Mouse (Mus musculus) thymus, adult 18-20 months (tissue): ENCODE data around the gene Eya2.
"Not testable (repeated sequence)": the region's sequence is repeated elsewhere in the genome, so short reads cannot be mapped to it uniquely, and the experiment has no call there.

ENCODE experiments used
- DNase-seq, 2 experiments: peaks; one replicate each; pipeline ENCODE4 v3.0.0; 2022; ENCODE audit warnings: mixed read lengths in 2 of 2

Eya2 gene

GRCm38 (mm10) chr2:165786467-165786866 is 191.6 kb downstream of the Eya2 start:
- no peak for DNase-seq

DNA sequence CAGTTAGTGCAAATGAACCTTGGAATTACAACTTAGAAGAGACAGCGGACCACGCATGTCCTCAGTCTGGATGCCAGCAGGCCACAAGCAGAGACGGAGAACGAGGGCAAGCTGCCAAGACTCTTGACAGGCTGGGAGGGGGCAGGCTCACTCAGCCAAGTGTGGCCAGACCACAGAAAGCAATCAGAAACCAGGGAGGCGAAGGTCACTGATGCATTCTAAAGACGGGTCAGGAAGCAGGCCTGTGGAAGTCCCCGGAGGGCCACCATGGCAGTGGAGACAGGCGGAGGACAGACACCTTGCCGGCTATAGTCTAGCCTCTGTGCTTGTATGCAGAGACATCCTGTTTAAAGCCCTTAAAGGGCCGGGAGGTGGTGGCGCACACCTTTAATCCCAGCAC is 193.2 kb downstream of the Eya2 start:
- no peak for DNase-seq

DNA sequence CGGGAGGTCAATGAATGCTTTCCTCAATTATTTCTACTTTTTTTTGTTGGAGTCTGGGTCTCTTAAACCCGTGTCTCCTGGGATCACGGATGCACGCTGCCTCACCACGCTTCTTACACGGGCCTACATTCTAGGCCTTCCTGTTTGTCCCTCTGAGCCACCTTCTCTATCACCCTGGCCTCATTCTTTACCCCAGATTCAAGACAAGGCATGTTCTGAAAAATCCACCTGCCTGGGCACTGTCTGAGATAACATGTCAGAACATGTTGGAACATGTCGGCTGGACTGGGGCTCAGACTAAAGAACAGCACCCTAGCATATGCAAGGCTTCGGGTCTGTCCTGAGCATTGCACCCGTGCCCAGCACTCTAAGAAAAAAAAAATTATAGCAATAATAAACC is 194.0 kb downstream of the Eya2 start:
- DNase-seq: no peak

GRCm38 (mm10) chr2:165789667-165790066 is 194.8 kb downstream of the Eya2 start:
- no peak for DNase-seq

DNA sequence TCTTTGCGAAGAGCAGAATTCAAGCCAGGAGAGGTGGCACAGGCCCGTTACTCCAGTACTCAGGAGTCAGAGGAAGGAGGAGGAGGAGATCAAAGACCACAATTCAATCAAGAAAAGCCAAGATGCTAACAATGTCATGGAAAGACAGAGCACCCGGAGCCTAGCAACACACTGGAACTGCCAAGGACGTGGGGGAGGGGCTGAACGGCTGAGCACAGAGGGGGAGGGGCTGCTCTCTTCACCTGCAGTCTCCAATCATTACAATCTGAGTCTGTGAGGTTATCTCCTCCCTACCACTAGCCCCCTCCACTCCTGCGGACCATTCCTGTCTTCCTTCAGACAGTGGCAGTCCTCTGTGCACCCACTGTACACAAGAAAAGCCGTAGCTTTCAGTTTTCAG is 196.2 kb downstream of the Eya2 start:
- no peak for DNase-seq

DNA sequence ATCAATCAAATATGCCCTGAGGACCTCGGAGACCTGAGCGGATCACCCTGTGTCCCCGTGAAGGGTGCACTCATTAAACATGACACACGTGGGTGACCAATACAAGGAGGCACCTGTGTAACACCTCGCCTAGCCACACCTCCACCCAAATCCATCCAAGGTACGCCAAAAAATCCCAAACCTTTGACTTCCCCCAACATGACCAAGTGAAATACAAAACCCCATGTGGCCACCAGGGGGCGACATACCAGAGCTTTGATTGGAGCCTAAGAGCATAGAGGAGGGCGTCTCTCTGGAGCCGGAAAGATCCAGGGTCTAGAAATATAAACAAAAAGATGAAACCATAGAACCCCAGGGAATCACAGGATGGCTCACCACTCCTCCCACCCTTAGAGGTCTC is 196.8 kb downstream of the Eya2 start:
- DNase-seq: peak in 1 of 2 experiments; percentile 36

- peak; percentile 44 to 57 for DNase-seq
Measured at GRCm38 (mm10) chr2:165792431-165793282, 197.8 kb downstream of the Eya2 start.

DNA sequence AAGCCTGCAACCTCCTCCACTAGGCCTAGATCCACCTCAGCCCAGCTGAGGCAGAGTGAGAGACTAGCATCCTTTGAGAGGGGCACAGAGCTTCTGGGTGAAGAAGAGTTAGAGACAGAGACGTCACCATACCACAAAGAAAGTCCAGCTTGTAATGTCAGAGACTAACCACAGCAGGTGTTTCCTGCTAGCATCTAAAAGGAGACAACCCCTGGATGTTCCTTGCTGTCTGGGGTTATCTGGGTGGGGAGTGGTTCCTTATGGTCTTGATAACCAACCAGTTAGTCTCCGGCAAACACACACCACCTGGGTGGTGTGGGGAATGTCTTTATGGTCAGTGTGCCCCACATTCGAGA is 198.4 kb downstream of the Eya2 start:
- peak in 1 of 2 experiments; percentile 40 for DNase-seq

DNA sequence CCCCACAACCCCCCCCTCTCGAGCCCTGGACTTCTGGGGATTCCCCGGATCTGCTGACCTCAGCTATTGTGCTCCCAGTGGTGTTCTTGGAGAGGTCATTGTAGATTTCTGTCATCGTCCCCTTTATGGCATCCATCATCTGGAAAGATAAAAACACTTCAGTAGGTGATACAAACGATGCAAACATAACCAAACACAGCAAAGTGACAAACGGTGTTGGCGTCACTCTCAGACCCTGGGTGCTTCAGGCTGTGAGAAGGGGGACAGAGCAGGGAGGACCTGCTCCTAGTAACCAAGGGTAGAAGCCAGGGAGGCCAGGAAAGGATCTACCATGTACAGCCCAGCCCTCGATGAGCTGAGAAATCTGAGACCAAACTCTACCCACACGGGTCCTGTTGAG is 203.0 kb downstream of the Eya2 start:
- DNase-seq: no peak

GRCm38 (mm10) chr2:165800174-165800573 is 205.3 kb downstream of the Eya2 start:
- DNase-seq: not testable (repeated sequence)

DNA sequence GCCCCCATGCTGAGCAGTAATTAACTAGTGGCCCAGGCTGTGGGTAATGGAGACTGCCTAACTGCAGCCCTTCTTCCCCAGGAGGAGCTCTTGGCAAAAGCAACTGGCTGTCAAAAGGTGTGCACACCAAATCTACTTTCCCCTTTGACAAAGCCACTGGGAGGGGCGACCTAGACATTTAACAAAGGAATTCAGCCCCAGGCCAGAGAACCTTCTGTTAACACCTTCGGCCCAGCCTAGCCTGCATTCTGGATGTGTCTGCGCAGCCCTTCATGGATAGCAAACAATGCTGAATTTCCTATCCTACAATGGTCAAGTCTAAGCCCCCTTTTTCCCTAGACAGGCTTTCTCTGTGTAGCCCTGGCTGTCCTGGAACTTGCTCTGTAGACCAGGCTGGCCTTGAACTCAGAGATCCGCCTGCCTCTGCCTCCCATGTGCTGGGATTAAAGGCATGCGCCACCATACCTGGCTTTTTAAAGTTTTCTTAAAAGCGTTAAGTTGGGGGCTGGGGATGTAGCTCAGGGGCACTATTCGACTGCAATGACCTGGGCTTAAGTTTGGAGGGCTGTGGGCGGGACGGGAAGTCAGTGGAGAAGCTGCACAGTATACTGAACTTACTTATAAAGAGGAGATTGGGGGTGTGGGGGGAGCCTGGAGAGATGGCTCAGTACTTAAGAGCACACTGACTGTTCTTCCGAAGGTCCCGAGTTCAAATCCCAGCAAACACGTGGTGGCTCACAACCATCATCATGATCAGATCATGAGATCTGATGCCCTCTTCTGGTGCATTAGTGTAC is 213.5 kb downstream of the Eya2 start:
- no peak for DNase-seq

DNA sequence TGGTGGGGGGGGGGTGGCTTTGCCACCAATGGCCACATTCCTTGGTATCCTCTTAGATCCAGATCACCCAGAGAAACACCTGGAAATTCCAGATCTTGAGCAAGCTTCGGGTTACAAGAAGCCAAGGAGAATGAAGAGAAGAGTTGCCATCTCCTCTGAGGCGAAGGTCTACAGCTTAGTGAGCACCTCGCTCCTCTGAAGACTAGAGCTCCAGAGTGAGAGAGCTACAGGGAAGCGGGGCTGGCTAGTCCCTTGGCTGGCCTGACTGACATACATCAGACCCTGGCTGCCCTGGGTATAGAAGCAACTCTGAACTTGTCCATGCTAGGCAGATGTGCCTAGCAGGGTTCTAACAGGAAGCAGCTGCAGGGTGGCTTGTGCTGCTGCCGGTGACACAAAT is 214.3 kb downstream of the Eya2 start:
- DNase-seq: no peak

GRCm38 (mm10) chr2:165809901-165810477 is 215.2 kb downstream of the Eya2 start:
- DNase-seq: no peak

DNA sequence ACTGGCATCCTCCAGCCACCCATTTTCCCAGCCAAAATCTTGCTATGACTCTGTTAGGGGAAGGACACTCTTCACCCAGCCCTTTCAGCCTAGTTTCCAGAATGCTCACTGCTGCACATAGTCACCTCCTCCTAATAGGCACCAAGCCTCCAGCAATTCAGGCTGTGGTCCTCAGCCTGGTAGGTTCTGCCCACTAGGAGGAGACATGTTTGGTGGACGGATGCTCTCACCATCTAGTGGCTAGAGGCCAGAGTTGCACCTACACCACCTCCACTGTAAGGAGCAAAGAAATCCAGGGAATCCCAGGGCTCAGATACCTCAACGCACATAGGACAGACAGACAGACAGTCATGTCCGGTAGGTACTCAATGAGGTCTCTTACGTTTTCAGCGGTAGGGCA is 216.7 kb downstream of the Eya2 start:
- DNase-seq: peak in 1 of 2 experiments; percentile 25

- no peak for DNase-seq
Measured at GRCm38 (mm10) chr2:165812889-165813288, 218.1 kb downstream of the Eya2 start.

GRCm38 (mm10) chr2:165815103-165815880 is 220.5 kb downstream of the Eya2 start:
- DNase-seq: no peak

GRCm38 (mm10) chr2:165817437-165817836 is 222.6 kb downstream of the Eya2 start:
- DNase-seq: no peak

DNA sequence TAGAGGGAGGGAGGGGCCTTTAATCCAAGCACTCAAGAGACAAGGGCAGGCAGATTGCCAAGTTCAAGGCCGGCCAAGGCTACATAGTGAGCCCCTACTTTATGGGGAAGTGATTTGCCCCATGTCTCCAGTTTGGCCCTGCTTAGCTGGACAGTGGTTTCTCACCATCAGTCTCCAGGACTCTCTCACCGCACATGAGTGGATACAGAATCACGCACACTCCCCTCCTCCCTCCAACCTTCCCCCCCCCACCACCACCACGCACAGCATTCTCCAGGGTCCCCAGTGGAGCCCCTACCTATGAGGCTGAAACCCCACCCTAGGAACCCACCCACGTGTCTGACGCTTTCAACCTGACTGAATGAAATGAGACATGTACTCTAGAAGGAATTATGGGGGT is 223.7 kb downstream of the Eya2 start:
- DNase-seq: no peak

DNA sequence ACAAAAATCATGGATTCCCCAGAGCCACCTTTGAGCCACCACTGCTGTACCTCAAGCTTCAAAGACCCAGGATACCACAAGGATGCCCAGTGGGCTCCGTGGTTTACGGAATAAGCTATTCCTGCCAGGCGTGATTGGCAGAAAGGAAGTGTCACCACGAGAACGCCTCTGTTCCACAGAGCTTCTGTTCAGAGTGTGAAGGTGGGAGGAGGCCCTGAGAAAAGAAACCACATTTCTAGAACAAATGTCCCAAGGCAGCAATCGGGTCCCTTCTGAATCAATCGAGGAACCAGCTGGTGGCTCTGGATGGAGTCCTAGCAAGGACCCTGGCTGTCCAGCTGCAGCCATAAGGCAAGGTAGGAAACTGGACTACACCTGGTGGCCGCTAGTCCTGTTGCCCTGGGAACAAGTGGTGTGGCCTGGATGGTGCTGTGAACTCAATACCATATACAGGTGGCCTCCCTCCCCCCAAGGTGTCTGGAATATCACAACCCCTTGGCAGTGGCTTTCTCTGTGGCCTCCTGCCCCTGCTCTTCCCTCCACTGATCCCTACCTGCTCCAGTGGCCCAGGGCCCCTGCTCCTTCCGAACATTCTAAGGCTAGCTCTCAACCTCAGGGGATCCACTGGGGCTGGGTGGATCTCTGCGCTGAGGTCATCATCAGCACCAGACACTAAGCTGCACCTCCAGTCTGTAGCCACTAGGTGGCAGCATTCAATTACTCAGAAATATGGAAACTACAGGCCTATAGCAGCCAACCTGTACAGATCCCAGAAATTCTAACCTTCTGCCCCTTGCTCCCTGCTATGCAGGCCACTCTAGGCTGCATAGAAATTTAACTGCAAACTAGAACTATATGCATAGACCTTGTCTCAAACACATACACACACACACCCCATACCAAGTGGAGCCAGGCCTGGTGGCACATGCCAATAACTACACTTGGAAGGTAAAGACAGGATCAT is 224.4 kb downstream of the Eya2 start:
- DNase-seq: peak in 1 of 2 experiments; percentile 30

- no peak for DNase-seq
Measured at GRCm38 (mm10) chr2:165820073-165820472, 225.2 kb downstream of the Eya2 start.

GRCm38 (mm10) chr2:165820504-165821095 is 225.8 kb downstream of the Eya2 start:
- DNase-seq: no peak
